Mouse (Mus musculus) olfactory bulb, adult 2 months (tissue): ENCODE results near the gene N4bp3. TPM values are rescaled to one million over a fixed set of nuclear protein-coding genes. Genes with fewer than 3 reads are reported as not detected.
"Not testable (repeated sequence)": the region's sequence is repeated elsewhere in the genome, so short reads cannot be mapped to it uniquely, and the experiment has no call there.

Source experiments
- H3K27ac ChIP-seq: fragments of 200-500 bp; 2 replicates; pipeline ENCODE4 v1.5.1; 2012; ENCODE audit warnings: low read depth, low read length; ENCODE audit not compliant: insufficient read depth
- H3K4me1 ChIP-seq: fragments of 200-500 bp; 2 replicates; pipeline ENCODE4 v1.6.1; 2012; ENCODE audit warnings: low read length; ENCODE audit not compliant: control insufficient read depth, insufficient read depth
- H3K4me3 ChIP-seq: fragments of 200-500 bp; 2 replicates; pipeline ENCODE4 v1.5.1; 2012; ENCODE audit warnings: mild to moderate bottlenecking, low read depth, low read length, moderate library complexity; ENCODE audit not compliant: insufficient read depth
- CTCF ChIP-seq: fragments of 200-500 bp; IDR thresholded peaks from 2 replicates; pipeline ENCODE4 v1.5.1; 2012; ENCODE audit warnings: low read depth, mild to moderate bottlenecking, low read length, moderate library complexity; ENCODE audit not compliant: insufficient read depth
- POLR2A ChIP-seq: fragments of 200-500 bp; IDR thresholded peaks from 2 replicates; pipeline ENCODE4 v1.6.1; 2012; ENCODE audit warnings: mild to moderate bottlenecking, low read depth, low read length, moderate library complexity; ENCODE audit not compliant: insufficient read depth
- WGBS: fragments of 180-500 bp; shearing (Covaris S2); methylation state at CpG from one replicate; pipeline ENCODE4 v1.1.7; 2018; 5-methylcytosine and 5-hydroxymethylcytosine counted together
- polyA plus RNA-seq: library from polyadenylated mRNA; stranded (reverse); fragments of >200 nt; gene quantifications from 2 replicates; pipeline ENCODE4 v1.2.4, GENCODE M21; 2012; ENCODE audit warnings: low replicate concordance; ENCODE audit not compliant: missing spikeins, insufficient read depth, insufficient read length

The N4bp3 gene
- polyA plus RNA-seq, 1 experiment = not detected

DNA sequence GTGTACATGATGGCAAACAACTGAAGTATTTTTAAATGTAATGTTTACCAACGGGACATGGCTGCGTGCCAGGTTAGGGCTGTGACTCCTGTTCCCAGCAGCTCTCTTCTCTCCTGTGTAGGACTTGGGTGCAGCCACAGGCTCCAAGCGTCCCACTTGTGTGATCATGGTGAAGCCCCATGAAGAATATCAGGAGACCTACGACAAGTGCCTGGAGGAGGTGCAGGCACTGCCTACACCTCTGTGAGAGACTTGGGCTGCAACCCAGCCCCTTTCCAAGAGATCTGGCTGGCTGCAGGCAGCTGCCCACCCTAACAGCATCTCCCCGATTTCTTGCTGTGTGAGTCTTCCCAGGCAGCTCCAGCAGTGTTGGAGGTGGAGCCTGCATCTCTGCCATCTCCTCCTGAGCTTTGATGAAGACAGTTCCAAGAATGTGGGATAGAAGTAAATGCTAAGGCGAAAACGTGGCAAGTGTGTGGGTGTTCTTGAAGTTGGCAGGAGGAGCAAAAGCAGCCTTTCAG lies 27.6 kb downstream of the N4bp3 start:
- H3K4me3 ChIP-seq = no peak overlapping the region
- no peak for TF ChIP-seq CTCF
- no peak for TF ChIP-seq POLR2A
- H3K4me1 ChIP-seq = peaks cover 26% of the 10 kb centered on the region; the same call in 1 of the 2 replicates
- WGBS = 53% methylated on average over 7 of the region's 7 CpGs
- no peak overlapping the region for H3K27ac ChIP-seq

DNA sequence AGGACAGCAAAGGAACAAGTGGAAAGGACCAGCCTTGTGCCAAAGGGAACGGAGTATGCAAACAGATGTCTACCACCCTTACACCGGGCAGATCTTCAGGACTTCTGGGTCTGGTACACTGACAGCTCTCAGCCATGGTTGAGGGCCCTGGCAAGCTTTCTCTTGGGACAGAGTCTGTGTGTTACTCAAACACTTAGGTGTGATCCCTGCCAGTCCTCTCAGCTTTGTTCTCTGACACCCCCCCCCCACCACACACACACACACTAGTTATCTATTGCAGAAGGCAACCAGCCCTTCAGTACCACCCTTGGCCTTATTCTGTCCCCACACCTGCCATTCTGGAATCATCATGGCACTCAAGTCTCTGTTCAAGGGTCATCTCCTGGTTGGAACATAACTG lies 28.9 kb downstream of the N4bp3 start:
- no peak overlapping the region for H3K27ac ChIP-seq
- TF ChIP-seq CTCF = no peak
- TF ChIP-seq POLR2A = no peak
- WGBS = 97% methylated on average over 2 of the region's 2 CpGs
- H3K4me3 ChIP-seq = no peak overlapping the region
- peaks cover 26% of the 10 kb centered on the region; the same call in 1 of the 2 replicates for H3K4me1 ChIP-seq

DNA sequence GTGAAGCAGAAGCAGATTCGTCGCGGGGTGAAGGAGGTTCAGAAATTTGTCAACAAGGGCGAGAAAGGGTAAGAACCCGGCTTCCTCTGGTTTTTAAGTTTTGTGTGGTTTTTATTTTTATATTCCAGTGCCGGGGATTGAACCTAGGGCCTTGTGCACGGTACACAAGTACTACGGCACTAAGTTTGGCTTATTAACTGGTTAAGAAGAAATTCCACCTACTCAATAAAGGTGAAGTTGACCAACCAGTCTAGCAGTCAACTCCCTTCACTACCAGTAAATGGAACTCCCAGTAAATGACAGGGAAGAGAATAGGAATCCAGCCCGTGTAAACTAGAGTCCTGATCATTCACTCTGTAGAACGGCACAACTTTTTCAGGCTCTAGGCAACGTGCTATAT lies 30.6 kb downstream of the N4bp3 start:
- peak overlapping the region; percentile 81 for H3K4me3 ChIP-seq
- TF ChIP-seq POLR2A (no peak), CTCF (no peak)
- peaks cover 29% of the 10 kb centered on the region for H3K4me1 ChIP-seq
- H3K27ac ChIP-seq = no peak overlapping the region
- WGBS = under 1% methylated on average over 11 of the region's 11 CpGs

DNA sequence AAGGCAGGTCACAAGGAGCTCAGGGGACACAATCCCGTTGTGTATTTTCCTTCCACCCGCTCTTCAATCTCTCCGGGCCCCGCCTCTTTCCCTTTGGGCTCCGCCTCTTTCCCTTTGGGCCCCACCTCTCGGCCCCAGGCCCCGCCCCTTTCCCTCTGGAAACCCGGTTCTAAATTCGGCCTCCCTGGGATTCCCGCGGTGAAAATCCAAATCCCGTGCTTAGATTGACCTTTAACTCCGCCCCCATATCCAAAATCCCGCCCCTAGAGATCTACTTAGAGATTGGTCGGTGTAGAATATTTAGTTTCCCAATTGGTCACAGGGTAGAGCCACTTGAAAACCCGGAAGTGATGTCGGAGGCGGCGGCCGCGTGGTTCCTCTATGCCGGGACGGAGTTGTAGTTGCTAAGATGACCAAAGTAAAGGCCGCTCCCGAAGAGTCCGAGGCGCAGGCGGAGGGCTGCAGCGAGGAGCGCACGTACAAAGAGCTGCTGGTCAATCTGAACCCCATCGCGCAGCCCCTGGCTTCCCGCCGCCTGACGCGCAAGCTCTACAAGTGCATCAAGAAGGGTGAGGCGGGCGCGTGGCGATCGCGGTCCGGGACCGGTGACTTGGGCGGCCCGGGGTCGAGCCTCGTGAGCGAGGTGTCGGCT lies 31.1 kb downstream of the N4bp3 start, which contains the start of gene Nhp2:
Gene Nhp2, plus strand, starts transcription at position 327 of the 652 bp plus-strand sequence.
- Histone ChIP-seq H3K27ac (0 out of 2 replicates have a peak within 1 kb of the TSS, but pooled peaks have one; percentile 31), H3K4me3 (peak within 1 kb of the TSS; percentile 81), H3K4me1 (peaks cover 29% of the 10 kb centered on the region)
- TF ChIP-seq CTCF (no peak), POLR2A (no peak)
- WGBS = under 1% methylated on average over 51 of the region's 51 CpGs

DNA sequence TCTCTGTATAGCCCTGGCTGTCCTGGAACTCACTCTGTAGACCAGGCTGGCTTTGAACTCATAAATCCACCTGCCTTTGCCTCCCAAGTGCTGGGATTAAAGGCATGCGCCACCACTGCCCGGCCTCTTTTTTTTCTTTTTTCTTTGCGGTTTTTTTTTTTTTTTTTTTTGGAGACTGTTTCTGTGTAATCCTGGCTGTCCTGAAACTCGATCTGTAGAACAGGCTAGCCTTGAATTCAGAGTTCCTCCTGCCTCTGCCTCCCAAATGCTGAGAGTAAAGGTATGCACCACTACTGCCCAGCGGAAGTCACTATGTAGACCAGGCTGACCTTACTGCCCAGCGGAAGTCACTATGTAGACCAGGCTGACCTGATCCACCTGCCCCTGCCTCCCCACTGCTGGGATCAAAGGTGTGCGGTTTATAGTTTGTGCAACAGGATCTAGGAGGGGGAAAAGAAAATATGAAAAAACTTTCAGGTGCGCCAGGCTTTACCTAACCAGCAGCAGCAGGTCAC lies 31.7 kb downstream of the N4bp3 start:
- peak overlapping the region; percentile 81 for H3K4me3 ChIP-seq
- H3K4me1 ChIP-seq = peaks cover 26% of the 10 kb centered on the region
- WGBS = 47% methylated on average over 8 of the region's 8 CpGs
- no peak for TF ChIP-seq POLR2A
- TF ChIP-seq CTCF = no peak
- H3K27ac ChIP-seq = 0 out of 2 replicates have a peak overlapping the region, but pooled peaks have one; percentile 31

DNA sequence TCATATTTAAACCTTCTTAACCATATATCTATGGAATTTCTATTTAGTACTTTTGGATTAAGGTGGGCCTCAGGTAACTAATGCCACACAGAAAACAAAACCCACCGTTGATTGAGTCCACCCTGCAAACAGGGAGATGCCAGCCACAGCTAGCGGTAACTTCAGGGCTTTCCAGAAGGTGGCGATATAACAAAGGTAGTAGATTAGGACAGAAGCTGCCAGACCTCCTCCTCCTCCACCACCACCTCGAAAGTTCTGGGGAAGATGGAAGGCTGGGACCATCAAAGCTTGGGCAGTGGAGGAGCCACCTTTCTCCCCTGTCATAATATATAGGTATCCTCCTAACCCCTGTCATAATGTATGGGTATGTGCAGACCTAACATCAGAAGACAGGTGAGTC lies 32.9 kb downstream of the N4bp3 start:
- WGBS = 1% methylated on average over 4 of the region's 4 CpGs
- Histone ChIP-seq H3K4me1 (peaks cover 20% of the 10 kb centered on the region), H3K4me3 (no peak overlapping the region), H3K27ac (no peak overlapping the region)
- no peak for TF ChIP-seq POLR2A
- no peak for TF ChIP-seq CTCF

DNA sequence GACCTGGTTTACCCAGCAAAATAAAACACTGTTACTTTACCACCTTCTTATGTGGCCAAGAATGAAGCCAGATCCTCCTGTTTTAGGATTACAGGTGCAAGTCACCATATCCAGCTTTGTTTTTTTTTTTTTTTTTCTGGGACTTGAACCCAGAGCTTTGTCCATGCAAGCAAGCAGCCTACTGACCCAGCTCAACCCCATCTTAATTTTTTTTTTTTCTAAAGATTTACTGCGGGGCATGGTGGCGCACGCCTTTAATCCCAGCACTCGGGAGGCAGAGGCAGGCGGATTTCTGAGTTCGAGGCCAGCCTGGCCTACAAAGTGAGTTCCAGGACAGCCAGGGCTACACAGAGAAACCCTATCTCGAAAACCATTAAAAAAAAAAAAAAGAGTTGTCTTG lies 34.5 kb downstream of the N4bp3 start:
- H3K4me1 ChIP-seq = peaks cover 12% of the 10 kb centered on the region
- H3K27ac ChIP-seq, H3K4me3 ChIP-seq: not testable (repeated sequence)
- WGBS = 92% methylated on average over 7 of the region's 7 CpGs

DNA sequence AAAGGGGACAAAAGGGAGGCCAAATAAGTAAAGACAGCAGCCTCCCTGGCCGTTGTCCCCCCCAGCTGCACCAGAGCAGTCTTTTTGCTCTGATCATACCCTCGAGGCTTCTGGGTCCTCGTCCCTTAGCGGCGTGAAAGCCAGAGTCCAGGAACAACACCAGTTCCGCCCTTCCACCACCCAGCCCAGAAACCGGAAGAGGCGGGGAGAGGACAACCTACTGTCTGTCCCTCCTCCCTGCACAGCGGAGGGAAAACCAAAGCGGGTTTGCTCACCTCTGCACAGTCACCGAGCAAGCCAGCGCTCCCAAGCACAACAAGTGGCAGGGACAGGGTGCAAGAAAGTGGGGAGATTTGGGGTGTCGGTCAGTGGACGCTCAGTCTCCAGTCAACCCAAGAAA lies 35.0 kb downstream of the N4bp3 start:
- WGBS = 10% methylated on average over 14 of the region's 14 CpGs
- TF ChIP-seq POLR2A (0 out of 2 replicates have a peak, but pooled peaks have one; percentile 19), CTCF (no peak)
- 0 out of 2 replicates have a peak overlapping the region, but pooled peaks have one; percentile 24 for H3K27ac ChIP-seq
- peaks cover 8% of the 10 kb centered on the region for H3K4me1 ChIP-seq
- H3K4me3 ChIP-seq = peak overlapping the region; percentile 38

DNA sequence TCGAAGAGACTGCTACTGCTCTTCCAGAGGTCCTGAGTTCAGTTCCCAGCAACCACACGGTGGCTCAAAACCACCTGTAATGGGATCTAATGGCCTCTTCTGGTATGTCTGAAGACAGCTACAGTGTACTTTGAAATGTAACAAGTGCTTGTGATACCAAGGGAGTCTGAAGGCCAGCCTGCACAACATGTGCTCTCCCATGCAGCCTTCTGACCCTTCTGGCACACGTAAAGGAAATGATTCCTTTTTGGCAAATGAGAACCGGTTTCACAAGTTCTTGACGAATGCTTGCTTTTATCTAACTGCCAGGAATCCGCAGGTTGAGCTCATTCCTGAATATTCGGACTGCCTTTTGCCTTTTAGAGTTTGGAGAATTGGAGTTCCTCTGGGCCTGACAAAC lies 35.5 kb downstream of the N4bp3 start:
- Histone ChIP-seq H3K4me3 (no peak overlapping the region), H3K27ac (no peak overlapping the region), H3K4me1 (peaks cover 8% of the 10 kb centered on the region)
- TF ChIP-seq CTCF (no peak), POLR2A (no peak)
- 41% methylated on average over 7 of the region's 7 CpGs for WGBS

DNA sequence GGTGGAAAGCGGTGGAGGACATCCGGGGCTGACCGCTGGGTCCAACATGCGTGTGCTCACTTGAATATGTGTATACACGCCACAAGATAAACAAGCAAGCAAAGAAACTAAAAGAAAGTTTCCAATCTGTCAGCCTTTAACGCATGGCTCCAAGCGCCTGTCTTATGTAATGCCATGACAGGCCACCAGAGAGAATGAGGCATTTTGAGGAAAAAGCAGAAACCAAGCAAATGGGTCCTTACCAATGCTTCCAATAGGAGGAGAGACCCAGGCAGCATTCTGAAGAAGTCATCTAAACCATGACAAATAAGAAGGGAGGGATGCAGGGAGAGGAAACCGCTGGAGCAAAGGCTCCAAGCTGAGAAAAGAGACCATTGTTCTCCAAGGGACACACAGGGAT lies 36.4 kb downstream of the N4bp3 start:
- peaks cover 7% of the 10 kb centered on the region for H3K4me1 ChIP-seq
- H3K4me3 ChIP-seq = no peak overlapping the region
- TF ChIP-seq CTCF = no peak
- no peak for TF ChIP-seq POLR2A
- WGBS = 81% methylated on average over 8 of the region's 8 CpGs
- H3K27ac ChIP-seq = no peak overlapping the region

DNA sequence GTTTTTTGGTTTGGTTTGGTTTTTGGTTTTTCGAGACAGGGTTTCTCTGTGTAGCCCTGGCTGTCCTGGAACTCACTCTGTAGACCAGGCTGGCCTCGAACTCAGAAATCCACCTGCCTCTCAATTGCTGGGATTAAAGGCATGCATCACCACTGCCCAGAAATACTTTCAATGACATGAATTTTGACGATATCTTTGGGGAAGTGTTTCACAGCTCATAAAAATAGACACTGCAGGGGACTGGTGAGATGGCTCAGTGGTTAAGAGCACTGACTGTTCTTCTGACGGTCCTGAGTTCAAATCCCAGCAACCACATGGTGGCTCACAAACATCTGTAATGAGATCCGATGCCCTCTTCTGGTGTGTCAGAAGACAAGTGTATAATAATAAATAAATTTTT lies 40.7 kb downstream of the N4bp3 start:
- H3K27ac ChIP-seq, H3K4me1 ChIP-seq, H3K4me3 ChIP-seq: not testable (repeated sequence)
- WGBS = 89% methylated on average over 5 of the region's 5 CpGs
